Mouse (Mus musculus): ENCODE measurements around the gene Lbr. TPM values are rescaled to one million over a fixed set of nuclear protein-coding genes. Genes with fewer than 3 reads are reported as not detected.

Lbr gene
- polyA plus RNA-seq, 1 experiment = 52.2 TPM

- no peak overlapping the region for H3K27ac ChIP-seq (ENCODE audit: insufficient read depth, low read length)
Measured at GRCm38 (mm10) chr1:181853081-181853736, 10.4 kb upstream of the Lbr start.

DNA sequence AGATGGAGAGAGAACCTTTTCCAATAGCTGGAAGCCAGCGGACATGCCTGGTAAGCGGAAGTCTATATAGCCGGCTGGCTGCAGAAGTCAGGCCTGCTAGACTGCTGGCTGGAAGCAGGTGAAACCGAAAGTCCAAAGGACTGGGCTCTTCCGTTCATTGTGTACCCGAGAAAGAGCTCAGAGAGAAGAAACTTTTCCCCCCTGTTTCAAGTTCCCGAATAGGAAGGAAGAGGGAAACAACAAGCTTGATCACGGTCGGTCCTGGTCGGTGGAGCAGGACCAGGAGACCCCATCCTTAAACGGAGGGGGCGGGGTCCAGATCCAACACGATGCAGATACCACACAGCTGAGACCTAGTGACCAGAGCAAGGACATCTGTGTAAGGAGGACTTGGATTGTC lies 9.6 kb upstream of the Lbr start:
- no peak for TF ChIP-seq POLR2A (IDR thresholded peaks at IDR 0.05; ENCODE audit: low read depth, low read length)
- TF ChIP-seq CTCF (IDR thresholded peaks at IDR 0.05; ENCODE audit: borderline replicate concordance, insufficient read depth, low read length) = no peak
- H3K4me3 ChIP-seq (ENCODE audit: insufficient read depth, low read length) = no peak overlapping the region
- no peak overlapping the region for H3K27ac ChIP-seq (ENCODE audit: insufficient read depth, low read length)
- H3K4me1 ChIP-seq (ENCODE audit: control insufficient read depth, insufficient read depth, low read length) = no peaks in the 10 kb centered on the region; the same call in none of the 2 replicates

More at GRCm38 (mm10) chr1:181853081-181853736, 10.4 kb upstream of the Lbr start:
- no peak overlapping the region for H3K4me3 ChIP-seq (ENCODE audit: insufficient read depth, low read length)
- TF ChIP-seq CTCF (IDR thresholded peaks at IDR 0.05; ENCODE audit: borderline replicate concordance, insufficient read depth, low read length) (no peak), POLR2A (IDR thresholded peaks at IDR 0.05; ENCODE audit: low read depth, low read length) (no peak)
- no peaks in the 10 kb centered on the region; the same call in 1 of the 2 replicates for H3K4me1 ChIP-seq (ENCODE audit: control insufficient read depth, insufficient read depth, low read length)

DNA sequence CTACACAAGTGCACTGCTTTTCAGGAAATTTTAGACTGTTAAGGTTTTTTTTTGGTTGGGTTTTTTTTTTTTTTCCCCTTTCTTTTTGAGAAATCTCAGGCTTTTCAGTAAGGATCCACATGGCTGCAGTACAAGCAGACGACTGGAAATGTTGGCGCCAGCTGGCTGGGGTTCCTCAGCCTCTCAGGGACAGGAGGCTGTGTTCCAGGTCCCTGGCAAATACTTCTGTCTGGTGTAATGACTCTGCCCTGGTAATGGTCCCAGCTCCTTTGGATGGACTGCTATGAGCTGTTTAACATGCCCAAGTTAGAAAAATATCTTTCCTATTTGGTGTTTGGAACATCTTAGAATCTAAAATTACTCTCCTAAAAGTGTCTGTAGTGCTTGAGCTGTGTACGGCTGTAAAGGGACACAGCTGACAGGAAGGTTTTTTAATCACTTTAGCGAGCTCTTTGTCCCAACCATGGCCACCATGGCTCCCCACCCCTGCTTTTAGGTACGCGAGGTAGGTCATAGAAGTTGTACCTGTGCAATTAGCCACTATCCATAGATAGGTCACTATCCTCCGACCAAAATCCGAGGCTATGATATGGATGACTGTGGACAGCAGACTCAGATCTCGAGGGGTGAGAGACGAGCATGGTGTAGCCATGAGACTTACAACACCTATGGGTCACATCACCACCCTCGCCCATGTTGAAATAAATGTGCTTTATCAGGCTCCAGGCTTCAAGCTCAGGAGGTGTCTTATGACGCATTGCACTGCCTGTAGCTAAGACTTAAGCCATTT lies 8.9 kb upstream of the Lbr start:
- TF ChIP-seq POLR2A (IDR thresholded peaks at IDR 0.05; ENCODE audit: low read depth, low read length) = no peak
- TF ChIP-seq CTCF (IDR thresholded peaks at IDR 0.05; ENCODE audit: borderline replicate concordance, insufficient read depth, low read length) = no peak
- Histone ChIP-seq H3K4me1 (ENCODE audit: control insufficient read depth, insufficient read depth, low read length) (no peaks in the 10 kb centered on the region; the same call in none of the 2 replicates), H3K4me3 (ENCODE audit: insufficient read depth, low read length) (no peak overlapping the region), H3K27ac (ENCODE audit: insufficient read depth, low read length) (no peak overlapping the region)

- Histone ChIP-seq H3K4me3 (ENCODE audit: insufficient read depth, low read length) (no peak overlapping the region), H3K27ac (ENCODE audit: insufficient read depth, low read length) (no peak overlapping the region), H3K4me1 (ENCODE audit: control insufficient read depth, insufficient read depth, low read length) (no peaks in the 10 kb centered on the region; the same call in none of the 2 replicates)
- TF ChIP-seq POLR2A (IDR thresholded peaks at IDR 0.05; ENCODE audit: low read depth, low read length) (no peak), CTCF (IDR thresholded peaks at IDR 0.05; ENCODE audit: borderline replicate concordance, insufficient read depth, low read length) (no peak)
Measured at GRCm38 (mm10) chr1:181850441-181850840, 7.6 kb upstream of the Lbr start.

- Histone ChIP-seq H3K27ac (ENCODE audit: insufficient read depth, low read length) (no peak overlapping the region), H3K4me1 (ENCODE audit: control insufficient read depth, insufficient read depth, low read length) (no peaks in the 10 kb centered on the region; the same call in none of the 2 replicates), H3K4me3 (ENCODE audit: insufficient read depth, low read length) (no peak overlapping the region)
- no peak for TF ChIP-seq POLR2A (IDR thresholded peaks at IDR 0.05; ENCODE audit: low read depth, low read length)
- TF ChIP-seq CTCF (IDR thresholded peaks at IDR 0.05; ENCODE audit: borderline replicate concordance, insufficient read depth, low read length) = no peak
Measured at GRCm38 (mm10) chr1:181848210-181848609, 5.4 kb upstream of the Lbr start.

- H3K4me3 ChIP-seq (ENCODE audit: insufficient read depth, low read length) = no peak overlapping the region
- no peak overlapping the region for H3K27ac ChIP-seq (ENCODE audit: insufficient read depth, low read length)
- no peaks in the 10 kb centered on the region; the same call in none of the 2 replicates for H3K4me1 ChIP-seq (ENCODE audit: control insufficient read depth, insufficient read depth, low read length)
- TF ChIP-seq CTCF (IDR thresholded peaks at IDR 0.05; ENCODE audit: borderline replicate concordance, insufficient read depth, low read length) (no peak), POLR2A (IDR thresholded peaks at IDR 0.05; ENCODE audit: low read depth, low read length) (no peak)
Measured at GRCm38 (mm10) chr1:181847396-181847795, 4.5 kb upstream of the Lbr start.

DNA sequence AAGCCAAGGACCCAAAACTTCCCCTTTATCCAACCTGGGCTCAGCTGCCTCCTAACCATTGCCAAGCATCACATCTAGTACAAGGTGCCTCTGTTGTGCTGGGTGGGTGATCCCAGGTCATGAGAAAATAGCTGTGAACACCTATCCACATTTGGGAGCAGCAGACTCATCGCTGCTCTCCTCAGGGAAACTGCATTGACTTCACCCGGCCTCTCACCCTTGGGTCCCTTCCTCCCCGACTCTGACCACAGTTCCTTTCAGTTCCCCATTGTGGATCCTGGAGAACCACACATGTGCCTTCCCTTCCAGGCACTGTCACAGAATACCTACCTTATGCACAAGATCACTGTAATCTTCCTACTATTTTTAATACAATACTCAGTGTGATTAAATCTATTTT lies 2.9 kb upstream of the Lbr start:
- Histone ChIP-seq H3K27ac (ENCODE audit: insufficient read depth, low read length) (no peak overlapping the region), H3K4me3 (ENCODE audit: insufficient read depth, low read length) (no peak overlapping the region), H3K4me1 (ENCODE audit: control insufficient read depth, insufficient read depth, low read length) (no peaks in the 10 kb centered on the region; the same call in none of the 2 replicates)
- TF ChIP-seq CTCF (IDR thresholded peaks at IDR 0.05; ENCODE audit: borderline replicate concordance, insufficient read depth, low read length) (no peak), POLR2A (IDR thresholded peaks at IDR 0.05; ENCODE audit: low read depth, low read length) (no peak)

GRCm38 (mm10) chr1:181844874-181845547 lies 2.2 kb upstream of the Lbr start:
- Histone ChIP-seq H3K27ac (ENCODE audit: insufficient read depth, low read length) (no peak overlapping the region), H3K4me3 (ENCODE audit: insufficient read depth, low read length) (no peak overlapping the region), H3K4me1 (ENCODE audit: control insufficient read depth, insufficient read depth, low read length) (peaks cover 4% of the 10 kb centered on the region)
- TF ChIP-seq CTCF (IDR thresholded peaks at IDR 0.05; ENCODE audit: borderline replicate concordance, insufficient read depth, low read length) (no peak), POLR2A (IDR thresholded peaks at IDR 0.05; ENCODE audit: low read depth, low read length) (no peak)

- H3K27ac ChIP-seq (ENCODE audit: insufficient read depth, low read length) = peak overlapping the region; percentile 79
- H3K4me3 ChIP-seq (ENCODE audit: insufficient read depth, low read length) = peak overlapping the region; percentile 75
- peaks cover 8% of the 10 kb centered on the region; the same call in 1 of the 2 replicates for H3K4me1 ChIP-seq (ENCODE audit: control insufficient read depth, insufficient read depth, low read length)
- no peak for TF ChIP-seq CTCF (IDR thresholded peaks at IDR 0.05; ENCODE audit: borderline replicate concordance, insufficient read depth, low read length)
- TF ChIP-seq POLR2A (IDR thresholded peaks at IDR 0.05; ENCODE audit: low read depth, low read length) = peak; percentile 78
Measured at GRCm38 (mm10) chr1:181841864-181842672, 778 bp downstream of the Lbr start.

Measured in embryonic fibroblast, embryonic 13.5 days (primary cell).